Mouse (Mus musculus) adipocyte (in vitro differentiated cells): ENCODE data around the gene Dcun1d4.
"Not testable (repeated sequence)": the region's sequence is repeated elsewhere in the genome, so short reads cannot be mapped to it uniquely, and the experiment has no call there.

Experiments used
- DNase-seq: peaks from one replicate; pipeline ENCODE4 v3.0.0-alpha.2; 2016; ENCODE audit warnings: low spot score

The Dcun1d4 gene

DNA sequence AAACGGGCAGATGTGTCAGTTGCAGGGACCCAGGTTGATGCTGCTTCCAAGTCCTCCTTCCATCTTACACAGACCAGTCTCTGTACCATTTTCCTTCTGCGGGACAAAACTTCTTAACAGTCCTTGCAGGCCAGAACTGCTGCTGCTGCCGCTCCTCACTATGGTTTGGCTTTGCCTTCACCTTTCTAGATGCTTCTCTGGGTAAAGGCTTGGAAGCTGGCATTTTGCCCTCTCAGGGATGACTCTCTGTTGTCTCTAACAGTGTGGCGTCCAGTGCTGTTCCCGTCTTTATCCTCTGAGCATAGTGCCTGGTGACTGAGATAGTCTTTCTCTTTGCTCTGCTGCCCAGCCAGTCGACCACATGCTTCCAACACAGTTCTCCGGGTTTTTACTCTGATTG lies 66.5 kb downstream of the Dcun1d4 start:
- no peak for DNase-seq

DNA sequence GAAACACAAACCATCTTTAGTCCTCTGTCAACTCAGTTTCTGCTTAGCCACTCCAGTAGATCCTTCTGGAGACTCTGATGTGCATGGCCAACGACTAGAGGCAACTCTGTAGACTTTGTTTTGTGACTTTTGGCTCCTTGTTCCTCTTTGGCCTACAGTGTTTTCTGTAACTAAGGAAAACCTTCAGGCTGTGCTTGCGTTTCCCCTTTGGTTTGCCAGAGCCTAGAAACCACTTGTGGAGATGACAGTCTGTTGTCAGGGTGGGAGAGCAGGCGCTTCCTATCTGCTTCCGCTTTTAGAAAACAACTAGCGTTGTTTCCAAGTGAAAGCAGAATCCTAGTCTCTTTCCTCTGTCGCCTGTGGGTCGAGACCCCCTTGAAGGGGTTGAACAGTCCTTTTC lies 67.4 kb downstream of the Dcun1d4 start:
- DNase-seq: no peak

DNA sequence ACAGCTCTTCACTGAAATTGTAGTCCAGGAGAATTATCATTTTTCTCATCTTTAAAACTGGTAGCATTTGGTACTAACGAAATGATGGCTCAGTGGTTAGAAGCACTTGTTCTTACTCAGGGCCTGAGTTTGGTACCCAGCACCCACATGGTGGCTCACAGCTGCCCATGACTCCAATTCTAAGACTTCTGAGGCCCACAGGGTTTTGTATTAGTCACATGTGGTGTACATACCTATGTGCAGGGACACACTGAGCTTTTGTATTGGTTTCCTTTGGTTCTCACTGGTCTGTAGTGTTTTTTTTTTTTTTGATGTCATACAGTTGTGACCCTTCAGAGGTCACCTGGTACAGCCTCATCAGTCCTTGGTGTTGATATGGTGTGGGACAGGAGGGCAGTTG lies 68.0 kb downstream of the Dcun1d4 start:
- DNase-seq: no peak

DNA sequence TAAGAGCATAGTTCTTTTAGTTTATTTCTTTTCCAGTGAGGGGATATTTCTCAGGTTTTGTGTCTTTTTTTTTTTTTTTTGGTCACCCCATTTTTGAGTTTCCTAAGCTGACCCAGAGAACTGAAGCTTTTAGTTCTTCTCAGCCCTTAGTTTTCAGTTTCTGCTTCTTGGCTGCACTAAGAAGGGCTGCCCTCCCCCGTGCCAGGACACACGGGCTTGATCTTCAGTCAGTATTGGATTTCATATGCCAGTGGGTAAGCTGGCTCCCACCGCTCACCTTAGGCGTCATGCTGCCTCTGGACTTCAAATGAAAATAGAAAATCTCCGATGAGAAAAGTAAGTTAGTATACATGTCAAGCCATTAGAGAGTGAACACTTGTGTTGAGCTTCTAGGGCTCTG lies 71.0 kb downstream of the Dcun1d4 start:
- DNase-seq: no peak

DNA sequence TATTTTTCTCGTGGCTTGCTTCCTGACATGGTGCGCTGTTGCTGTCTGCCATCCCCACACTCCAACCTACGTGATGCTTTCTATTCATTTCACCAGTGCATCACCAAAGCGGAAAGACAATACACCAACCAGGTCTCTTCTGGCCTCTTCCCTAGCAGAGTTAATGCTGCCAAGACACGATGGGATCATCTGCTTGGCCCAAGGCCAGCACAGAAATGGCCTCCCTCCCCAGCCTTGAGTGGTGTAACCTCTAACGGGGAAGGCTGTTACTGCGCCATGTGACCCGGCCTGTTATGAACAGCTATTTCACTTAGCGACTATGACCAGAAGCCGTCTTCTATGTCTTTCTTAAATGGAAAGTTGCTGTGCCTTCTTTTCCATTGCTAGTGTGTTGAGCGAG lies 73.1 kb downstream of the Dcun1d4 start:
- no peak for DNase-seq

DNA sequence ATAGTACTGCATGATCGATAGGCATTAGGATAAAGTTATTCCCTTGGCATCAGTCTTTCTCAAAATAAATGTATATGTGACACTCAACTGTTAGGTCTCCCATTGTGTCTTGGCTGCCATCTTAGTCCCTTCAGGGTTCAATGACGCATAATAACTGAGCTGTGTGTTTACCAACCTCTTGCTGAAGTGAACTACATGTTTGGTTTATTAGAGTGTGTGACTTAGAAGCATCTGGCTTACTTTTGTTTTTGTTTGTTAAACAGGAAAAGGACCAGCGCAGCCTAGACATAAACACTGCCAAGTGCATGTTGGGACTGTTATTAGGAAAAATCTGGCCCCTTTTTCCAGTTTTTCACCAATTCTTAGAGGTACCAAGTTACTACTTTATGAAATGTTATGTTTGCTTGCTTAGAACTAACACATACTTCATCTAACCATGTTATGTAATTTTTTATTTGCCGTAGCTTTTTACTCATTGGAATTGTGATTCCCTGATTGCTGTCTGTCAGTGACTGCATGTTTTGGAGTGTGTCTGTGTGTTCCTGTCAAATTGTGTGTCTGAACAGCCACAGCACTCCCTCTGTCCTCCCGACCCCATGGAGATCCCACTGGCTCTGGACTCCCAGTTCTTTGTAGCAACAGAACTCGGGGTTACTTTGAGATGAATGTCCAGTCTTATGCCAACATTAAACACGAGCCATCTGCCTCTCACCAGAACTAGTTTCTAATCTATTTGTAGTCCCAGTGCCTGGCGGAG lies 74.5 kb downstream of the Dcun1d4 start:
- DNase-seq: no peak

DNA sequence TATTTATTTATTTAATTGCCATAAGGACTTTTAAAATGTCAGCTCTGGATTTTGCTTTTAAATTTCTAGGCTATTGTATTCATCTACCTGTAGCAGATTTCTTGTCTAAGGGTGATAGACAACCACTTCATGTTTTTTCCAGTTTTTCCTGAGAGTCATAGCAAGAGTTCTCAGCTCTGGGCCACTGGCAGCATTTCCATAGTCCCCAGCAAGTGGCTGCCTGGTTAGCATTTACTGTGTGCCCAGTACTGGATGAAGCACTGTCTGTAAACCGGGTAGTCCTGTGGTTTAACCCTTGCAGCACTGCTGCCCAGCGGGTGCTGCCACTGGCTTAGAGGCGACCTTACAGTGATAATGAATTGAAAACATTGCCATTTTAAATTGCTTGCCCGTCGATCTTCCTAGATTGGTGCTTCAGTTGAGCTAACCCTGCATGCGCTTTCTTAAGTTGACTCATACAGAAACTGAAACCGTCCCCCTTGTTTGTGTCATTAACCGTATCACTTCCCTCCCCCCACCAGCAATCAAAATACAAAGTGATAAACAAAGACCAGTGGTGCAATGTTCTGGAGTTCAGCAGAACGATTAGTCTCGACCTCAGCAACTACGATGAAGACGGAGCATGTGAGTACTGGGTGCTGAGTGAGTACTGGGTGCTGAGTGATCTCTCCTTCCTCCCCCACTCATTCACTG lies 76.1 kb downstream of the Dcun1d4 start:
- DNase-seq: no peak

DNA sequence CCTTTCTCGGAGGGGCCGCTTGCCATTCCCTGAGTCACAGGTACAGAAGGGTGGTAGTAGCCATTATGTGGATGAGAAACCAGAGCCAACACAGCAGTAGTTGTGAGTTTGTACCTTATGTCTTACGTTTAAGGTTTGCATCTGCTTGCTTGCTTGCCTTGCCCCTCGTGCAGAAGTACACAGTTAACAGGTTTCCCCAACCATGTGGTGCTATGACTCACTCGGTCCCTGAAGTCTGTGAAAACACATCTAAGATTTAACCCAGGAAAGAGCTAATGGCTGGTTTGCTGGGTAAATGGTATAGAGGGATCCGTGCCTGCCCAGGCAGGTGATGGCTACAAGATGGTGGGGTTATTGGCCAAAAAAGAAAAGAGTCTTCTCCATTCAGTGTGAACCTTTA lies 78.0 kb downstream of the Dcun1d4 start:
- no peak for DNase-seq

DNA sequence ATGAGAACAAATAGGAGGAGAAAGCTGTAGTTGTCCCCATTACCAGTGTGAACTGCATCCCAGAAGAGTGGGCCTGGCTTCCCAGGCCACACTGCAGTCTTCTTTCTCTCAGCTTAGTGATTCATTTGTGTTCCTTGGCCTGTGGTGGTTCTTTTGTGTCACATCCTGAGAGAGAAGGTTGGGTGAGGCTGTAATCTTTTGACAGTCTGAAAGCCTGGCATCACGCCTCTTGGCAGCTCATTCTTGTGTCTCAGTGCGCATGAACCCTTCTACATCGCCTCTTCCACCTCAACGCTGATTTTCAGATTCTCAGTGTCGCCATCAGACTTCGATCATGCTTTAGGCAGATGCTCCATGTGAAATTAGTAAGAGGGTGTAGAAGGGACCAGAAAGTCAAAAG lies 83.2 kb downstream of the Dcun1d4 start:
- DNase-seq: no peak

DNA sequence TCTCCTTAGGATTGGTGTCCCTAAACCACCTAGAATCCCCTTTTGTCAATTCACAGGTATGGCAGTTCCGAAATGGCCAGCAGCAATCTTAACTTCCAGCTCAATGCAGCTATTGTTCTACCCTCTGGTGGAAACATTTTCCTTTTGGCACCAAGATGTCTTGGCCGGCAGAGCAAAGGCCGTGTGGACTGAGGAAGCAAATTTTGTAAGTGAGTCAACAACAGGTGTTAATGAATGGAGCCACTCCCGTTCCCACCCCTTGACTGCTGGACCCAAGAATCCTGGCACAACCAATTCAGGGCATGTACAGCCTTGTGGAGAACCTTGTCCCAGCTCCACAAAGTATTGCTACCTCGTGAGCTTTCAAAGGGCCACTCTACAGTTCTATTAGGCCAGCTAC lies 85.3 kb downstream of the Dcun1d4 start:
- DNase-seq: no peak

DNA sequence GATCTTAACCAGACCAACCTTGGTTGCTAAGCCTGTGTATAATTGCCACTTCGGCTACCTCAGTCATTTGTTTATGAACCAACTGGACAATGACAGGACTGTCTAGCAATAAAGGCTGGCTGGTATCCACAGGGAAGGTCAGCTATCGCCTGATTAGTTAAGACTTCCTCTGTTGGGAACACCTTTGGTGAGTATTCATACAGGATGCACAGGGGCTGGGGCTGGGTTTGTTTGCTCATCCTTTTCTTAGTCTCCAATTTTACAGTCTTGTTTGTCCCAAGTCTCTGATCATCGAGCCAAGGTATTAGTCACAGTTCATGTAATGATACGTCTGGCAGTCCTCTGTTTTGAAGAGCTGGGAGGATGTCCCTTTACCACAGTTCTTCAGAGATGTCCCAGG lies 86.1 kb downstream of the Dcun1d4 start:
- no peak for DNase-seq

DNA sequence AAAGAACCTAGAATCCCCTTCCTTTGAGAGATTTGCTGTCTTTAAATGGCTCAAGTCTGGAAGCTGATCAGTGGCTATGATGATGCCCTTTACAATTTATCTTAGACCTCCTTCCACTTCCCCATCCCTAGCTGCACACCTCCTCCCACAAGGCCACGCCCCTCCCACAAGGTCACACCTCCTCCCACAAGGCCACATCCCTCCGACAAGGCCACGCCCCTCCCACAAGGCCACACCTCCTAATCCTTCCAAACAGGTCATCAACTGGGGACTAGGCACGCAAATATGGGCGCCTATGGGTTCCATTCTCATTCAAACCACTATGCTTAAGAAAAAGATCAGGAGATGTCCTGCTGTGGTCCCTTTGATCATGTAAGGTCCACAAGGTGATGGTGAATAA lies 88.4 kb downstream of the Dcun1d4 start:
- DNase-seq: no peak

DNA sequence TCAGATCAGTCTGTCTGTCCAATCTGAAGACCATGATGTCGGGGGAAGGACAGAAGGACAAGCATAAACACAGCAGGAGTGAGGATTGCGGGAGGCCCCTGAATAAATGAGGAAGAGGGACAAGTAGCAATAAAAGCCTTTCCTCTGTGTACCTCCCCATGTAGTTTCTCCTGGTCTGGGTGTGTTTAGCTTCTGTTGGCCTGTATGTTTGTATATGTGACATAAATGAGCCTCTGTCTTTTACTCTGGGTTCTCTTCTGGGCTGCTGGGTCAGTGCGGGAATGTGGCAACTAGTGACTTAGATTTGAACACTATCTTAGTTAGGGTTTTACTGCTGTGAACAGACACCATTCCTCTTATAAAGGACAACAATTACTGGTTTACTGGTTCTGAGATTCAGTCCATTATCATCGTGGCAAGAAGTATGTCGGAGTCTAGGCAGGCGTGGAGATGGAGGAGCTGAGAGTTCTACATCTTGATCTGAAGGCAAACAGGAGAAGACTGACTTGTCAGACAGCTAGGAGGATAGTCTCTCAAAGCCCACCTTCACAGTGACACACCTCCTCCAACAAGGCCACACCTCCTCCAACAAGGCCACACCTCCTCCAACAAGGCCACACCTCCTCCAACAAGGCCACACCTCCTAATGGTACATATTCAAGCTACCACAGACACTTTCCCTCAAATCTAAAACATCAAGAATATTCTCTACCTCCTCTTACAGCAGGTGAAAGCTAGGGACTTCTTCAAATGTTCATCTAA lies 90.8 kb downstream of the Dcun1d4 start:
- no peak for DNase-seq

DNA sequence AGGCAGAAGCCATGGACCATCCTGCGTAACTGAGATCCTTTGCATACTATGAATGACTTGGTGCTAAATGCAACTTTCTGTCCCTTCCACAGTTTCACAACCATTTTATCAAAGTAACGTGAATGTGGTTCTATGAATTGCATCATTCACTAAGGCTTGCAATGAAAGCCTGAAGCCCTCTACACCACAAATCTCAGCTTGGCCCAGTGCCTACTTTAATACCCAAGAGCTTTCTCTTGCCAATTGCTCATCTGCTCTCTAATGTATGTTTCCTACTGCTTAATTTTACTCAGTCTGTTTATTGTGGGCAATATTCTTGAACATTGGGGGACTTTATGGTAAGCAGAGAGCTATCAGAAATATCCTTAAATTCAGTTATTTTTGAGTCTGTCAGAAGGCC lies 92.0 kb downstream of the Dcun1d4 start:
- DNase-seq: no peak

DNA sequence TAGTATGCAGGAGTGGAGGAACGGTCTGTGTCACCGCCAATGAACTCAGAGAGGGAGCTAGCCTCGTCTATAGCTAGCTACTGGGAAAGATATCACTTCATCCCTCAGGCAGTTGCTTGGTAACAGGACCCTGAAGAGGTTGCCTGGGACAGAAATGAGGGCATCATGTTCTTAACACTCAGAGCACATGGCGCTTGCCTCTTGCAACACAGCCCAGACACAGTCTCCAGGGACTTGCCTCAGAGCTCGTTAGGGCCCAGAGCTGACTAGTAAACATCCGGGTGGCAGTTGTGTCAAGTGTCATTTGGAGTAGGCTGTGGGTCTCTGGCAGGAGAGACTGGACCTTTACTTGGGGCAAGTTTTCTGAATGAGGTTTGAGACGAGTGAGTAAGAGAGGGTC lies 93.0 kb downstream of the Dcun1d4 start:
- no peak for DNase-seq

DNA sequence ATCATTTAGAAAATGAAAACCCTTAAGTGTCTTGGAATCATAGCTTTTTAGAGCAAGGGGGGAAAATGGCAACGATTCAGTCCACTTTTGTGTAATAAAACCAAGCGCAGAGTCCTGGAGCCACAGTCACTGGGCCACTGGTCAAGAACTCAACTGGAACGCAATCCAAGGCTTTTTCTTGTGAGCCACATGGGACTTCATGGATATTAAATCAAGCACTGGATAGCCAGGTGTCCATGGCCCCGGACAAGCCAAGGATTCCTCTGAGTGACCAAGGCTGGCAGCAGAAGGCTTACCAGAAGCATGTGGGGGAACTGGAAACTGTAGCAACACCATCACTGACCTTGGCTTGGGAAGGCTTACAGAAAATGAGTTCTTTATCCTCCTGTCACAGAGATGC lies 93.8 kb downstream of the Dcun1d4 start:
- no peak for DNase-seq

DNA sequence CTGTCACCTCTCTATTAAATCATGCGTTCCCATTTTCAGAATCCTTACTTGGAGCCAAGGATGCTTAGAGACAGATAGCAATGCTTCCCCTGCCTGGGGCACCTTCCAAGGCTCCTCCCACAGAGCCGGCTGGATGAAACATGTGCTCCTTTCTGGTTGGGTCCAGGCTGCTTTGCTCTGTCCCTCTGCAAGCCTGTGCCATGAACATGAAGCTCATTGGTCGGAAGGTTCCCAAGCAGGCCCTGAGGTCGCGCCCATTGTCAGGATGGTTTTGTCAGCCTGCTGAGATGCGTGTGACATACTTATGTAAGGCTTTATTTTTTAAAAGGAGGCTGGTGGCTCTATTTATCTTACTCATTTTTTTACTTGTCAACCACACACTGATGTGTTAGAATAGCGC lies 95.9 kb downstream of the Dcun1d4 start:
- DNase-seq: no peak

DNA sequence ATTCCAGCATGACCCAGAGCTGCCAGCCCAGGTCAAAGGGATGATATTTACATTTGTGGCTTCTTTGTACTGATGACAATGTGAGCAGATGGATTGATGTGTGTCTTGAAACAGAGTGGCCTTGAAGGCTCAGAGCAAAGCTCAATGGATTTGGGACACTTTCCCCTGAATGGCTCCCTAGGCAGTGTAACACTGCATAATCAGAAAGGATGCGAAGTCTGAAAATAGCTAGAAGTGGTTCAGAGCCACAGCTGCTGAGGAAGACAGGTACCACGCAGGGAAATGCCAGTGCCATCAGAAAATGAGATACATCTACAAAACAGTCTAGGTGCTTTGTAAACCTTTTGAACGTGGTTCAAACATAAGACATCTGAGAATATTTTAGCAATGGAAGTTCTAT lies 97.3 kb downstream of the Dcun1d4 start:
- no peak for DNase-seq

DNA sequence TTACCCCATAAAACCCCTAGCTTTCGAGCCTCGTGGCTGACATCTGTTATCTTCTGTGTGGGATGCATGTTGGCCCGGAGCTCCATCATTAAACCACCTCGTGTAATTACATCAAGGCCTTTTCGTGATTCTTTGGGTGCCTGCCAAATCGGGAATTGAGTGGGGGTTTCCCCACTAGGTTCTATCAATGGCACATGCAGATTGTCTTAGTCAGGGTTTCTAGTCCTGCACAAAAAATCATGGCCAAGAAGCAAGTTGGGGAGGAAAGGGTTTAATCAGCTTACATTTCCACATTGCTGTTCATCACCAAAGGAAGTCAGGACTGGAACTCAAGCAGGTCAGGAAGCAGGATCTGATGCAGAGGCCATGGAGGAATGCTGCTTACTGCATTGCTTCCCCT lies 103.2 kb downstream of the Dcun1d4 start:
- DNase-seq: not testable (repeated sequence)

DNA sequence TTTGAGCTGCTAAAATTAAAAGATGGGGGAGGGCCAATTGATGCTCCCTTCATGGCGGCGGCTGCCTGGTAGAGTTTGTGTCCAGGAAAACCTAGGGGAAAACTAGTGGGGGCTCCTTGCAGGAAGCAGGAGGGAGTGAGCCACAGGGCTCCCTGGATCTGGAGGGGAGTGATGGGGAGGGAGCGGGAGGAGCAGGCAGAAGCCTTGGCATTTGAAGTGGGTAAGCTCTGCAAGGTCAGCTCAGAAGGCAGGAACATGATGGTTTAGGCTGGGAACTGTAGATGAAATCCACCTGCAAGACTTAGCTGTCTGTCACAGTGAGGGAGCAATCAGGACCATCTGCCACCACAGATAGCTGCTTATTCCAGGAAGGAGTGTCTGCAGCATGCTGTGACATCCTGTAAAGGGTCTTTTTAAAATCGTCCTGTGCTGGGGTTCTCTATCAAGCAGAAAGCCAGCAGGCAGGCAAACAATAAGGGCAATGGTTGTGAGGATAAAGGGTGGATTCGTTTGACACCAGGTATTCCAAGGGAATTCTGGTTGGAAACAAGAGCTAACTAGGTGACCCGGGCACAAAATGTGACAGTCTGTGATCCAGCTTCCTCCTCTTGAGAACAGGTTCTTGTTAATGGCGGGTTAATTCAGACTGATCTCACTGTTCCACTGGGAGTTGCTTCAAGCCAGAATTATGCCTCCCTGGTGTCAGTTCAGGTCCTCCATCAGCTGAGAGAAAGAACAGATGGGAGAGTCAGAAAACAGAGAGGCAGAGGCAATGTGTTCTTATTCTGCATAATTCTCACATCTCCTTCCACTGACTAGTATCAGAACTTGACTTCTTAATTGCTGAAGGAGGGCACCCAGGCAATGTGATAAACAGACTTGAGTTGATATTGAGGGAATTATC lies 104.7 kb downstream of the Dcun1d4 start:
- no peak for DNase-seq

DNA sequence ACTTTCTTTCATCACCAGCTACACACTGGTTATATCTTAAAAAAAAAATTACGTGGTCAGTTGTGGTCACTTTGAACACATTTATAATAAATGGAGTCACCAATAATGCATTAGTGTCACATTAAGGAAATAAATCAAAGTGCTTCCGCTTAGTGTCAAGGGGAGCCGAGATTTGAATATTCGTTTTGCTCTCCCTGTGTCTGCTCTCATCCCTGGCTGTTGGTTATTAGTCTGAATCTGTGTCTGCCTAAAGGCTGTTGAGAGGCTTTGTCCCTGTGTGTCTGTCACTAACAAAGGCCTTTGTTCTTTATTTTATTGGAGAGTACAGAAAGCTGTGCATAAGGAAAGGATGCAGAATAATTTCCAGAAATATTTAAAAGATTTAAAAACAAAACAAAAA lies 105.8 kb downstream of the Dcun1d4 start:
- no peak for DNase-seq

DNA sequence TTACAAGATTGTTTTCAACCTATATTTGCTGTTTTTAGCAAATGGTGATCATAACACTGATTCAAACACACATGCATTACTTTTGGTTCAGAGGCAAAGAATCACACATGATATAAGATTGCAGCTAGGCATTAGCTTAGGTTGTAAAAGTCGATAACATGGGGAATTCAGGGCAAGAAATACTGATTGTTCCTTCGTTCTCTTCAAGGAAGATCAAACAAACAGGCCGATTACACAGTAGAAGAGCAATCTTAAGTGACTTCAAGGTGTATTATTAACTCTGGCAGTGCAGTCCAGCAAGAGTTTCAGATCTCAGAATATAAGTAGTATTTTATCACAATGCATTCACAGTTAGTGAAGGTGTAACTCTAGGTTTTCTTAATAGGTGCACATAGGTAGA lies 106.3 kb downstream of the Dcun1d4 start:
- no peak for DNase-seq
